Mouse (Mus musculus): Measurements from ENCODE around the gene Rpl39l.

- TF ChIP-seq CTCF (IDR thresholded peaks at IDR 0.05; ENCODE audit: extremely low read depth, insufficient read depth, low read length) (no peak), POLR2A (IDR thresholded peaks at IDR 0.05; ENCODE audit: extremely low read depth, insufficient read depth, low read length) (no peak)
Observed at GRCm38 (mm10) chr16:10172179-10172820, 2.3 kb downstream of the Rpl39l start.
